Mouse (Mus musculus) stomach, postnatal 0 days (tissue): ENCODE results near the gene Ptdss2. TPM values are rescaled to one million over a fixed set of nuclear protein-coding genes. Genes with fewer than 3 reads are reported as not detected.

ENCODE experiments used
- ATAC-seq: fragments of 200-750 bp; cut with Nextera tagmentation; 2 replicates; pipeline ENCODE4 v1.8.0; 2017; ENCODE audit not compliant: low FRiP score, low TSS enrichment
- DNase-seq: peaks from one replicate; pipeline ENCODE4 v3.0.0-alpha.2; 2016; ENCODE audit warnings: low spot score
- H3K27ac ChIP-seq: fragments of 300-500 bp; sonication (generic); replicated peaks from 2 replicates; pipeline ENCODE4 v1.5.1; 2014; ENCODE audit warnings: mild to moderate bottlenecking, control low read depth
- H3K27me3 ChIP-seq: fragments of 300-500 bp; sonication (generic); 2 replicates; pipeline ENCODE4 v1.6.1; 2014; ENCODE audit warnings: low read length; ENCODE audit not compliant: control insufficient read depth, insufficient read depth
- H3K36me3 ChIP-seq: fragments of 300-500 bp; sonication (generic); 2 replicates; pipeline ENCODE4 v1.6.1; 2014; ENCODE audit warnings: low read length, mixed read lengths; ENCODE audit not compliant: control insufficient read depth, insufficient read depth
- H3K4me1 ChIP-seq: fragments of 300-500 bp; sonication (generic); replicated peaks from 2 replicates; pipeline ENCODE4 v1.6.1; 2014; ENCODE audit warnings: antibody characterized with exemption; ENCODE audit not compliant: control insufficient read depth, insufficient read depth
- H3K4me2 ChIP-seq: fragments of 300-500 bp; sonication (generic); replicated peaks from 2 replicates; pipeline ENCODE4 v1.6.1; 2014; ENCODE audit warnings: low read depth, mild to moderate bottlenecking, control low read depth, moderate library complexity
- H3K4me3 ChIP-seq: fragments of 300-500 bp; sonication (generic); 2 replicates; pipeline ENCODE4 v1.5.1; 2014; ENCODE audit warnings: low read depth, low read length, control low read depth
- H3K9ac ChIP-seq: fragments of 300-500 bp; sonication (generic); 2 replicates; pipeline ENCODE4 v1.6.1; 2014; ENCODE audit warnings: mild to moderate bottlenecking, low read length, control low read depth, mixed read lengths
- H3K9me3 ChIP-seq: fragments of 300-500 bp; sonication (generic); 2 replicates; pipeline ENCODE4 v1.6.1; 2016; ENCODE audit warnings: low read length; ENCODE audit not compliant: control insufficient read depth
- CTCF ChIP-seq: IDR thresholded peaks from 2 replicates; pipeline ENCODE4 v1.5.1; 2016; ENCODE audit warnings: antibody characterized with exemption, low read depth, mild to moderate bottlenecking, moderate library complexity
- EP300 ChIP-seq: optimal IDR thresholded peaks from 2 replicates; pipeline ENCODE3; 2016; ENCODE audit warnings: antibody characterized with exemption
- WGBS: fragments of 180-500 bp; shearing (Covaris S2); extraction: QIAGEN DNeasy Blood & Tissue Kit; methylation state at CpG from one replicate; pipeline ENCODE4 v1.1.7; 2014; 5-methylcytosine and 5-hydroxymethylcytosine counted together
- polyA plus RNA-seq: library from polyadenylated mRNA; unstranded; fragments of >200 nt; fragmentation: Nextera tagmentation; extraction: Ambion mirVana; gene quantifications from 2 replicates; pipeline ENCODE4 v1.2.1, GENCODE M21; 2015

Gene Ptdss2
- polyA plus RNA-seq, 1 experiment from 2014 or later, result 22.9 TPM

- peak; percentile 13; the same call in 1 of the 2 replicates for ATAC-seq
- WGBS, result 18% methylated on average over 8 of the region's 8 CpGs
These were observed 34.3 kb upstream of the Ptdss2 start for GRCm38 (mm10) chr7:141087894-141088293.

GRCm38 (mm10) chr7:141088473-141088872 is 33.7 kb upstream of the Ptdss2 start:
- no peak for TF ChIP-seq EP300
- no peak for TF ChIP-seq CTCF
- peaks cover 3% of the 10 kb centered on the region; the same call in 1 of the 2 replicates for H3K4me1 ChIP-seq
- no peak overlapping the region for H3K27ac ChIP-seq
- no peaks in the 10 kb centered on the region for H3K9me3 ChIP-seq
- ATAC-seq, result no peak
- no peak for DNase-seq
- no peaks in the 10 kb centered on the region for H3K36me3 ChIP-seq
- H3K9ac ChIP-seq, result no peak overlapping the region
- no peaks in the 10 kb centered on the region for H3K27me3 ChIP-seq
- no peak overlapping the region for H3K4me2 ChIP-seq
- no peak overlapping the region for H3K4me3 ChIP-seq
- WGBS, result 17% methylated on average over 18 of the region's 18 CpGs

More at GRCm38 (mm10) chr7:141087894-141088293, 34.3 kb upstream of the Ptdss2 start:
- no peak for DNase-seq
- Histone ChIP-seq H3K36me3 (0 out of 2 replicates have a peak, but pooled peaks cover 3% of the 10 kb centered on the region), H3K9me3 (no peaks in the 10 kb centered on the region), H3K4me1 (peaks cover 3% of the 10 kb centered on the region; the same call in 1 of the 2 replicates), H3K4me3 (no peak overlapping the region), H3K9ac (no peak overlapping the region), H3K4me2 (no peak overlapping the region), H3K27ac (no peak overlapping the region), H3K27me3 (no peaks in the 10 kb centered on the region)
- TF ChIP-seq CTCF, result no peak
- no peak for TF ChIP-seq EP300

- H3K27ac ChIP-seq, result peak overlapping the region; percentile 35; the same call in 1 of the 2 replicates
- peaks cover 3% of the 10 kb centered on the region; the same call in 1 of the 2 replicates for H3K4me1 ChIP-seq
- H3K36me3 ChIP-seq, result no peaks in the 10 kb centered on the region
- no peaks in the 10 kb centered on the region for H3K27me3 ChIP-seq
- H3K4me3 ChIP-seq, result no peak overlapping the region
- no peak for TF ChIP-seq CTCF
- no peak for TF ChIP-seq EP300
- H3K9me3 ChIP-seq, result no peaks in the 10 kb centered on the region
- DNase-seq, result peak; percentile 67
- peak; percentile 70 for ATAC-seq
- 43% methylated on average over 8 of the region's 8 CpGs for WGBS
- H3K4me2 ChIP-seq, result no peak overlapping the region
- H3K9ac ChIP-seq, result no peak overlapping the region
These were observed 32.0 kb upstream of the Ptdss2 start for GRCm38 (mm10) chr7:141090228-141090627.

- H3K9ac ChIP-seq, result peak overlapping the region; percentile 45; the same call in 1 of the 2 replicates
- DNase-seq (peak; percentile 92), ATAC-seq (peak; percentile 82)
- 11% methylated on average over 37 of the region's 37 CpGs for WGBS
- peaks cover 3% of the 10 kb centered on the region; the same call in 1 of the 2 replicates for H3K4me1 ChIP-seq
- no peak overlapping the region for H3K27ac ChIP-seq
- TF ChIP-seq CTCF (peak; percentile 81), EP300 (no peak)
- H3K9me3 ChIP-seq, result no peaks in the 10 kb centered on the region
- peak overlapping the region; percentile 13; the same call in 1 of the 2 replicates for H3K4me3 ChIP-seq
- no peaks in the 10 kb centered on the region for H3K36me3 ChIP-seq
- peak overlapping the region; percentile 49 for H3K4me2 ChIP-seq
- H3K27me3 ChIP-seq, result no peaks in the 10 kb centered on the region
These were observed 30.0 kb upstream of the Ptdss2 start for GRCm38 (mm10) chr7:141092051-141092735.

GRCm38 (mm10) chr7:141093950-141094349 is 28.2 kb upstream of the Ptdss2 start:
- Histone ChIP-seq H3K4me2 (no peak overlapping the region), H3K9me3 (no peaks in the 10 kb centered on the region), H3K4me3 (no peak overlapping the region), H3K36me3 (no peaks in the 10 kb centered on the region), H3K4me1 (peaks cover 3% of the 10 kb centered on the region; the same call in 1 of the 2 replicates), H3K27ac (no peak overlapping the region), H3K9ac (no peak overlapping the region), H3K27me3 (no peaks in the 10 kb centered on the region)
- TF ChIP-seq CTCF (no peak), EP300 (no peak)
- ATAC-seq (no peak), DNase-seq (no peak)
- 79% methylated on average over 6 of the region's 6 CpGs for WGBS
